Mouse (Mus musculus) CH12.LX (cell line): ENCODE data around the gene Mapk8ip3. TPM values are rescaled to one million over a fixed set of nuclear protein-coding genes. Genes with fewer than 3 reads are reported as not detected.

Source experiments
- DNase-seq: peaks from one replicate; pipeline ENCODE4 v3.0.0-alpha.2; 2013; ENCODE audit errors: extremely low read depth
- H3K27ac ChIP-seq: 2 replicates; pipeline ENCODE4 v1.5.1; 2012; ENCODE audit warnings: low read depth, mild to moderate bottlenecking, control low read depth, moderate library complexity; ENCODE audit not compliant: insufficient read depth
- H3K27me3 ChIP-seq: replicated peaks from 2 replicates; pipeline ENCODE3; 2012; ENCODE audit warnings: inconsistent platforms
- H3K36me3 ChIP-seq, 2 experiments: replicated peaks in 1 of 2; 2 replicates each; pipeline versions ENCODE3 to v1.6.1; 2012; ENCODE audit warnings: inconsistent platforms in 1 of 2, low read length in 1 of 2, mild to moderate bottlenecking in 1 of 2, mixed read lengths in 1 of 2, moderate library complexity in 1 of 2; ENCODE audit not compliant: control insufficient read depth in 1 of 2, insufficient read depth in 1 of 2
- H3K4me1 ChIP-seq, 2 experiments: 2 replicates each; pipeline ENCODE4 v1.6.1; 2012; ENCODE audit warnings: inconsistent platforms in 1 of 2, moderate library complexity in 1 of 2; ENCODE audit not compliant: insufficient read depth in 2 of 2, control insufficient read depth in 1 of 2
- H3K4me2 ChIP-seq: 2 replicates; pipeline ENCODE4 v1.6.1; 2012; ENCODE audit warnings: low read depth, mild to moderate bottlenecking, control low read depth; ENCODE audit not compliant: poor library complexity, insufficient read depth, severe bottlenecking
- H3K4me3 ChIP-seq, 3 experiments: fragments of 150-350 bp in 1 of 3; sonication (generic) in 1 of 3; replicated peaks in 1 of 3; 2 replicates each; pipeline versions ENCODE3 to v1.5.1; 2011 to 2012; ENCODE audit warnings: low read depth in 2 of 3, low read length in 2 of 3, mild to moderate bottlenecking in 2 of 3, moderate library complexity in 2 of 3, control low read depth in 1 of 3, improper control_type of control experiment in 1 of 3, inconsistent platforms in 1 of 3, mixed read lengths in 1 of 3; ENCODE audit not compliant: poor library complexity in 1 of 3
- H3K79me2 ChIP-seq: replicated peaks from 2 replicates; pipeline ENCODE4 v1.6.1; 2012; ENCODE audit warnings: mild to moderate bottlenecking, moderate library complexity; ENCODE audit not compliant: control insufficient read depth, poor library complexity, insufficient read depth, severe bottlenecking; ENCODE audit errors: extremely low read depth
- H3K9ac ChIP-seq: 2 replicates; pipeline ENCODE4 v1.6.1; 2012; ENCODE audit warnings: low read depth, mild to moderate bottlenecking, control low read depth, moderate library complexity; ENCODE audit not compliant: insufficient read depth
- H3K9me3 ChIP-seq: replicated peaks from 2 replicates; pipeline ENCODE3; 2012; ENCODE audit warnings: low read length, inconsistent platforms, mixed read lengths
- CHD1 ChIP-seq: IDR thresholded peaks from 2 replicates; pipeline ENCODE4 v1.6.1; 2012; ENCODE audit warnings: low read depth, low read length, improper control_type of control experiment, inconsistent platforms
- EP300 ChIP-seq: IDR thresholded peaks from 2 replicates; pipeline ENCODE4 v1.6.1; 2011; ENCODE audit warnings: low read length, improper control_type of control experiment
- ETS1 ChIP-seq: conservative IDR thresholded peaks from 2 replicates; pipeline ENCODE4 v1.6.1; 2012; ENCODE audit warnings: low read depth, mild to moderate bottlenecking, inconsistent platforms, low read length, improper control_type of control experiment, moderate library complexity
- GABPA ChIP-seq: IDR thresholded peaks from 2 replicates; pipeline ENCODE4 v1.6.1; 2012; ENCODE audit warnings: low read depth, low read length, improper control_type of control experiment, inconsistent platforms; ENCODE audit not compliant: insufficient replicate concordance
- JUN ChIP-seq: IDR thresholded peaks from 2 replicates; pipeline ENCODE4 v1.6.1; 2011; ENCODE audit warnings: low read depth, mild to moderate bottlenecking, low read length, improper control_type of control experiment, moderate library complexity; ENCODE audit not compliant: insufficient read depth
- JUND ChIP-seq: conservative IDR thresholded peaks from 2 replicates; pipeline ENCODE4 v1.6.1; 2011; ENCODE audit warnings: low read depth, low read length, improper control_type of control experiment
- KAT2A ChIP-seq: IDR thresholded peaks from 2 replicates; pipeline ENCODE4 v1.6.1; 2012; ENCODE audit warnings: low read length, improper control_type of control experiment, inconsistent platforms; ENCODE audit not compliant: insufficient replicate concordance
- MAX ChIP-seq: IDR thresholded peaks from 2 replicates; pipeline ENCODE4 v1.6.1; 2011; ENCODE audit warnings: low read length, improper control_type of control experiment
- MYC ChIP-seq: IDR thresholded peaks from 2 replicates; pipeline ENCODE4 v1.6.1; 2011; ENCODE audit warnings: low read depth, mild to moderate bottlenecking, improper control_type of control experiment, low read length
- NELFE ChIP-seq: IDR thresholded peaks from 2 replicates; pipeline ENCODE4 v1.6.1; 2011; ENCODE audit warnings: low read depth, low read length, improper control_type of control experiment
- PAX5 ChIP-seq: IDR thresholded peaks from 2 replicates; pipeline ENCODE4 v1.6.1; 2012; ENCODE audit warnings: low read length, inconsistent platforms, mixed read lengths
- POLR2A ChIP-seq: IDR thresholded peaks from 2 replicates; pipeline ENCODE4 v1.6.1; 2011; ENCODE audit warnings: low read depth, mild to moderate bottlenecking, improper control_type of control experiment, low read length
- POLR2AphosphoS2 ChIP-seq: IDR thresholded peaks from 2 replicates; pipeline ENCODE4 v1.6.1; 2011; ENCODE audit warnings: low read depth, low read length, improper control_type of control experiment
- RAD21 ChIP-seq: IDR thresholded peaks from 2 replicates; pipeline ENCODE4 v1.6.1; 2011; ENCODE audit warnings: low read depth, mild to moderate bottlenecking, low read length, improper control_type of control experiment, moderate library complexity
- RCOR1 ChIP-seq: conservative IDR thresholded peaks from 2 replicates; pipeline ENCODE4 v1.6.1; 2012; ENCODE audit warnings: low read depth, mild to moderate bottlenecking, inconsistent platforms, low read length, improper control_type of control experiment
- SIN3A ChIP-seq: IDR thresholded peaks from 2 replicates; pipeline ENCODE4 v1.6.1; 2012; ENCODE audit warnings: low read length, improper control_type of control experiment, inconsistent platforms
- SMC3 ChIP-seq: IDR thresholded peaks from 2 replicates; pipeline ENCODE4 v1.6.1; 2011; ENCODE audit warnings: low read depth, low read length, improper control_type of control experiment
- UBTF ChIP-seq: IDR thresholded peaks from 2 replicates; pipeline ENCODE4 v1.6.1; 2012; ENCODE audit warnings: low read depth, mild to moderate bottlenecking, inconsistent platforms, low read length, improper control_type of control experiment, moderate library complexity
- ZC3H11A ChIP-seq: IDR thresholded peaks from 2 replicates; pipeline ENCODE4 v1.6.1; 2012; ENCODE audit warnings: low read depth, mild to moderate bottlenecking, inconsistent platforms, low read length, improper control_type of control experiment
- ZKSCAN1 ChIP-seq: IDR thresholded peaks from 2 replicates; pipeline ENCODE4 v1.6.1; 2012; ENCODE audit warnings: low read depth, inconsistent platforms, low read length, improper control_type of control experiment, borderline replicate concordance
- ZMIZ1 ChIP-seq: IDR thresholded peaks from 2 replicates; pipeline ENCODE4 v1.6.1; 2012; ENCODE audit warnings: low read depth, mild to moderate bottlenecking, inconsistent platforms, low read length, improper control_type of control experiment
- dilution Hi-C: fragments of 300-500 bp; cut with MboI; formaldehyde crosslinking; loops from 2 replicates; pipeline ENCODE4 v1.14.3; 2020; ENCODE audit warnings: low sequenced_read_pairs; ENCODE audit not compliant: extremely low pct_unique_long_range_greater_than_20kb, extremely low pct_ligation_motif_present
- in situ Hi-C: fragments of 300-500 bp; cut with MboI; formaldehyde crosslinking; loops from 3 replicates; pipeline ENCODE4 v1.14.3; 2019; ENCODE audit warnings: low sequenced_read_pairs, low pct_ligation_motif_present, low pct_unique_long_range_greater_than_20kb, mixed read lengths
- polyA plus RNA-seq: library from polyadenylated mRNA; unstranded; fragments of >175 nt; gene quantifications from 2 replicates; pipeline ENCODE4 v1.2.1, GENCODE M21; 2012; ENCODE audit warnings: low read depth; ENCODE audit not compliant: insufficient read length
- total RNA-seq, 2 experiments: library from RNA; depleted of rRNA; stranded (reverse); fragments of 300-350 nt in 1 of 2; fragments of >200 nt in 1 of 2; gene quantifications; 2 replicates each; pipeline ENCODE4 v1.2.3; 2012 to 2014

The Mapk8ip3 gene
- total and polyA plus RNA-seq, 3 experiments = 14.5 to 44.0 (median 34.1) TPM

DNA sequence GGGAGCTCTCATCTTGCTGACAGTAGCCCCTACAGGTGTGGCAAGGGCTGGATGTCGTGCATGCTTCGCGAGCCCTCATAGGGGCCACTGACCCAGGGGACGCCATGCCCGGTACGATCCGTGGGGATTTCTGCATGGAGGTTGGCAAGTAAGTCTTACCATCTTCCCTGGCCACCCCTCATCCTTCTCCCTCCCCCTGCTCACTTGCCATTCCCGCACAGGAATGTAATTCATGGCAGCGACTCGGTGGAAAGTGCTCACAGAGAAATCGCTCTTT, 39.8 kb downstream of the Mapk8ip3 start:
- H3K79me2 ChIP-seq = peaks cover 15% of the 10 kb centered on the region
- dilution Hi-C loops (no loop called here), in situ Hi-C loops (no loop called here)
- H3K4me3 ChIP-seq = peak overlapping the region; percentile 83 to 94 (median 92)
- peak overlapping the region; percentile 74; the same call in 1 of the 2 replicates for H3K9ac ChIP-seq
- no peaks in the 10 kb centered on the region for H3K27me3 ChIP-seq
- no peak for DNase-seq
- peak overlapping the region; percentile 91 for H3K4me2 ChIP-seq
- H3K9me3 ChIP-seq = no peaks in the 10 kb centered on the region
- H3K36me3 ChIP-seq = peaks cover 68 to 76% of the 10 kb centered on the region in 2 experiments
- H3K27ac ChIP-seq = no peak overlapping the region
- peaks cover 12 to 49% of the 10 kb centered on the region in 2 experiments for H3K4me1 ChIP-seq
- TF ChIP-seq JUND (no peak), POLR2A (no peak), MAX (no peak), CHD1 (no peak), EP300 (no peak), PAX5 (no peak), NELFE (no peak), ZC3H11A (no peak), GABPA (no peak), KAT2A (no peak), ZKSCAN1 (no peak), UBTF (no peak), RAD21 (no peak), POLR2AphosphoS2 (no peak), MYC (no peak), ZMIZ1 (no peak), JUN (no peak), SMC3 (no peak), RCOR1 (no peak), ETS1 (no peak)
- TF ChIP-seq, all 38 proteins: peak for 0

DNA sequence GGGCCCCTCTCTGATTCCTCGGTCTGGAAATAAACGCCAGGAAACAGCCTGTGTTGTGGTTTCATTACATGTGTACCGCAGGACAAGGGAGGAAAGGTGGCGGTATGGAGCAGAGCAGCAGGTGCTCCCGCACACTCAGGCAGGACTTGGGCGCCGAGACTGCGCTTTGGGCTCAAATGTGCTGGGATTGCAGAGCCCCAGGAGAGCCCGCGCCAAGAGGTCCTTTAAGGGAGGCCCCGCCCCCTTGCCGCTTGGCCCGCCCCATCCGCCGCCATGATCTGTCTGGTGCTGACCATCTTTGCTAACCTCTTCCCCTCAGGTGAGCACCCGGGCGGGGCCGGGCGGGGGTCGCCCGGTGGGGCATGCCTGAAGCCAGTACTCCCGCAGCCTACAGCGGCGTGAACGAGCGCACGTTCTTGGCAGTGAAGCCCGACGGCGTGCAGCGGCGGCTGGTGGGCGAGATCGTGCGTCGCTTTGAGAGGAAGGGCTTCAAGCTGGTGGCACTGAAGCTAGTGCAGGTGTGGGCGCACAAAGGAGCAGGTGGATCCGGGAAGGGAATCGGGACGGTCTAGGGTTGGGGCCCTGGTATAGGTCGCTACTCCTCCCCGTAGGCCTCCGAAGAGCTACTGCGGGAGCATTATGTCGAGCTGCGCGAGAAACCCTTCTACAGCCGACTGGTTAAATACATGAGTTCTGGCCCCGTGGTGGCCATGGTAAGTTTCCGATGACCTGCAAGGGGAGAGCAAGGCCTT, 40.4 kb downstream of the Mapk8ip3 start, which contains the start of gene Nme3:
Nme3 (plus strand) TSS at position 260 of the 752 bp plus-strand sequence.
- H3K36me3 ChIP-seq = peaks cover 67 to 72% of the 10 kb centered on the region in 2 experiments
- H3K27ac ChIP-seq = peak within 1 kb of the TSS; percentile 68
- no peak for TF ChIP-seq JUND
- peak; percentile 42; the same call in 1 of the 2 replicates for TF ChIP-seq POLR2A
- TF ChIP-seq SIN3A = peak; percentile 53; the same call in 1 of the 2 replicates
- dilution Hi-C loops (no loop called here), in situ Hi-C loops (no loop called here)
- H3K9ac ChIP-seq = peak within 1 kb of the TSS; percentile 74
- H3K4me2 ChIP-seq = peak within 1 kb of the TSS; percentile 91
- peak within 1 kb of the TSS; percentile 83 to 94 (median 92) for H3K4me3 ChIP-seq
- H3K9me3 ChIP-seq = no peaks in the 10 kb centered on the region
- peak; percentile 73 for DNase-seq
- peaks cover 15% of the 10 kb centered on the region for H3K79me2 ChIP-seq
- H3K4me1 ChIP-seq = peaks cover 12 to 54% of the 10 kb centered on the region in 2 experiments
- no peaks in the 10 kb centered on the region for H3K27me3 ChIP-seq
